Mouse (Mus musculus): Measurements from ENCODE around the gene Wwp2.

DNA sequence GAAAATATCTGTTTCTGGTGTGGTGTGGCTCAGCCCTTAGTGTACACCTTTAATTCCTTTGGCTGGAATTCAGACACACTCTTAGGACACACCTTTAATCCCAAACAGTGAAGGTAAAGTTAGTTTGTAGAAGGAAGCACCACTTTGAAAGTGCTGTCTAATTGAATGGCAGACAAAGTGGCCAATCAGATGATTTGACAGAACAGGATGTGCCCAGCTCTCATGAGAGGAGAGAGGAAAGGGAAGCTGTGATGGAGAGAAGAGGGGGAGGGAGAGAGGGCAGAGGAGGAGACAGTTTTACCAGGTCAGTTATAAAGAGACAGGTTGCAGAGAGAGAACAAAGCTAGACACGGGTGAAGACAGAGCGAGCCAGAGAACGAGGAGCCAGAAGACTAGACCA, 138.6 kb downstream of the Wwp2 start:
- TF ChIP-seq CTCF (IDR thresholded peaks at IDR 0.05) (no peak), POLR2A (IDR thresholded peaks at IDR 0.05; ENCODE audit: insufficient read depth, low read depth, low read length) (no peak)
